Mouse (Mus musculus) olfactory bulb, adult 2 months (tissue): ENCODE measurements around the gene Rabif. TPM values are rescaled to one million over a fixed set of nuclear protein-coding genes. Genes with fewer than 3 reads are reported as not detected.

Experiments
- H3K27ac ChIP-seq: fragments of 200-500 bp; 2 replicates; pipeline ENCODE4 v1.5.1; 2012; ENCODE audit warnings: low read depth, low read length; ENCODE audit not compliant: insufficient read depth
- H3K4me1 ChIP-seq: fragments of 200-500 bp; 2 replicates; pipeline ENCODE4 v1.6.1; 2012; ENCODE audit warnings: low read length; ENCODE audit not compliant: control insufficient read depth, insufficient read depth
- H3K4me3 ChIP-seq: fragments of 200-500 bp; 2 replicates; pipeline ENCODE4 v1.5.1; 2012; ENCODE audit warnings: mild to moderate bottlenecking, low read depth, low read length, moderate library complexity; ENCODE audit not compliant: insufficient read depth
- CTCF ChIP-seq: fragments of 200-500 bp; IDR thresholded peaks from 2 replicates; pipeline ENCODE4 v1.5.1; 2012; ENCODE audit warnings: low read depth, mild to moderate bottlenecking, low read length, moderate library complexity; ENCODE audit not compliant: insufficient read depth
- POLR2A ChIP-seq: fragments of 200-500 bp; IDR thresholded peaks from 2 replicates; pipeline ENCODE4 v1.6.1; 2012; ENCODE audit warnings: mild to moderate bottlenecking, low read depth, low read length, moderate library complexity; ENCODE audit not compliant: insufficient read depth
- WGBS: fragments of 180-500 bp; shearing (Covaris S2); methylation state at CpG from one replicate; pipeline ENCODE4 v1.1.7; 2018; 5-methylcytosine and 5-hydroxymethylcytosine counted together
- polyA plus RNA-seq: library from polyadenylated mRNA; stranded (reverse); fragments of >200 nt; gene quantifications from 2 replicates; pipeline ENCODE4 v1.2.4, GENCODE M21; 2012; ENCODE audit warnings: low replicate concordance; ENCODE audit not compliant: missing spikeins, insufficient read depth, insufficient read length

Rabif gene
- polyA plus RNA-seq, 1 experiment, result not detected

- H3K4me1 ChIP-seq, result peaks cover 8% of the 10 kb centered on the region
- peak; percentile 91 for TF ChIP-seq POLR2A
- TF ChIP-seq CTCF, result no peak
- WGBS, result under 1% methylated on average over 35 of the region's 35 CpGs
- H3K4me3 ChIP-seq, result peak overlapping the region; percentile 79
- peak overlapping the region; percentile 86 for H3K27ac ChIP-seq
Measured at GRCm38 (mm10) chr1:134556671-134557218, 62.3 kb downstream of the Rabif start.

Other genes with a start within 250 kb of the Rabif start
- gene Myog, start 204.7 kb upstream of the Rabif start, polyA plus RNA-seq, result not detected in 2 replicates
- not detected in 2 replicates for gene Ppfia4, start 161.7 kb upstream of the Rabif start, polyA plus RNA-seq
- not detected in 2 replicates for gene Tmem183a, start 132.7 kb upstream of the Rabif start, polyA plus RNA-seq
- not detected in 2 replicates for gene 4933406M09Rik, start 108.7 kb upstream of the Rabif start, polyA plus RNA-seq
- gene Cyb5r1, start 89.1 kb upstream of the Rabif start, polyA plus RNA-seq, result not detected in 2 replicates
- gene Adipor1, start 79.3 kb upstream of the Rabif start, polyA plus RNA-seq, result not detected in 2 replicates
- gene Klhl12, start 39.1 kb upstream of the Rabif start, polyA plus RNA-seq, result not detected in 2 replicates
- gene Mgat4e, start 55.0 kb downstream of the Rabif start, polyA plus RNA-seq, result not detected in 2 replicates
- 557 TPM in 1 of 2 replicates, not detected in the other for gene Kdm5b, start 65.5 kb downstream of the Rabif start, polyA plus RNA-seq
- not detected in 2 replicates for gene Syt2, start 152.0 kb downstream of the Rabif start, polyA plus RNA-seq